Mouse (Mus musculus) olfactory bulb, adult 2 months (tissue): ENCODE results near the gene Xpo6.

Experiments
- CTCF ChIP-seq: fragments of 200-500 bp; IDR thresholded peaks from 2 replicates; pipeline ENCODE4 v1.5.1; 2012; ENCODE audit warnings: low read depth, mild to moderate bottlenecking, low read length, moderate library complexity; ENCODE audit not compliant: insufficient read depth
- POLR2A ChIP-seq: fragments of 200-500 bp; IDR thresholded peaks from 2 replicates; pipeline ENCODE4 v1.6.1; 2012; ENCODE audit warnings: mild to moderate bottlenecking, low read depth, low read length, moderate library complexity; ENCODE audit not compliant: insufficient read depth

DNA sequence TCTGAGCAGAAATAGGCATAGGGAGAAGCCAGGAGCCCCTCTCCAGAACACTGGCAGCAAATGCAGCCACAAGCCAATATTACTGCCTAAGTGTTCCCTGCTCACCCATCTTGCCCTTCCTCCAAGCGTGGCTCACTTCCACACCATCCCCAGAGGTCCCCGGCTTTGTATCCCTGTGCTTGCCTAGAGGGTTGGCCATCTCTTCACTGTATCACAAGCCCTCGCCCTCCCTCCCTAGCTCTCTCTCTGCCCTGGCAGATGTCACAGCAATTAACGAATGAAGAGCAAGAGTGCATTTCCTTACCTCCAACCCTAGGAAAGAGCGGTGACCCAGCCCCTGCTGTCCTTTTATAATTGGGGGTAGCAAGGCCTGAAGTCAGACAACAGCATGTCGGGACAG is 148.4 kb downstream of the Xpo6 start:
- TF ChIP-seq POLR2A (no peak), CTCF (no peak)
